Mouse (Mus musculus) embryo, embryonic 11 days (tissue): ENCODE data around the gene Ccdc171.
"Not testable (repeated sequence)": the region's sequence is repeated elsewhere in the genome, so short reads cannot be mapped to it uniquely, and the experiment has no call there.

Experiments used
- DNase-seq: peaks from one replicate; pipeline ENCODE4 v3.0.0-alpha.2; 2015

Ccdc171 gene

DNA sequence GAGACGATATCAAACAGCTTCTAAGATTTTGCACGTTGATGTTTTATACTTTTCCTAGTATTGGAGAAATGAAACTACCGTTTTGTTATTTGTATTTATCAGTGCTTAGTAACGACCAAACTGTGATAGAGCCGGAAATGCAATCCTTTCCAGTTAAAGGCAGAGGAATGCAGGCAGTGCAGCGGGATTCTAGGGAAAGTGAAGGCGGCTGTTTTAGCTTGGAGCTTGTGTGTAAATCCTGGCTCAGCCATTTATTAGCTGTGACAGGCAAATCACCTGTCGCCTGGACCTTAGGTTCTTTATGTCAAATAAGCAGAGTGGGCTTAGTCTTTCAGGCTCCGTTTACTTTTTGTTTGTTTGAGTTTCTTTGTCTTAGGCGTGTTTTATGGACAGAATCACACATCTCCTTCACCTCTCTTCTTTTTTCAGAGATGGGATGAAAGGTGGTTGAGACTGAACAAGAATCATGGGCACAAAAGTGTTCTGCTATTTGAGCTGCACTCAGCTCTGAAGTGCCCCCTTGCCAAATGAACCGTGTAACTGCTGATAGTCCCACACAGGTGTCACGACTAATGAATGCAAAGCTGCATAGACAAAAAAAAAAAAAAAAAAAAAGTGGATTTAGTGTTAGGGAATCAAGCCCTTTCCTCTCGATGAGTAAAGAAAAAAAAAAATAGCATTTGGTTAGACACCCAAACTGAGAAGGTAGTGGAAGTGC, 1.1 kb downstream of the Ccdc171 start:
- peak; percentile 56 for DNase-seq

DNA sequence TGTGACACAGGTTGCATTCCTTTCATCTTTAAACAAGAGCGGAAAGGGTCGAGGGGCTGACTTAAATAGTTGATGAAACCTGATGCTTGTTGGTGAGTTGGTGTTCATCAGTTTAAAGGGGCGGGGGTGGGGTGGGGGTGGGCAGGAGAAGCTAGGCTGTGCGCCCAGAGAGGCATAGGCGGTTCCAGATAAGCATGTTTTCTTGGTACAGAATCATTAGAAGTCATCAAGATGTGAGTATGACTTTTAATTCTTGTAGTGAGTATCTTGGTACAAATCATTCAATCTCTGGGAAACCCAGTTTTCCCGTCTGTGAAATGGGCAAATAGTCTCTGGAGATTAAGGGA, 1.6 kb downstream of the Ccdc171 start:
- DNase-seq: no peak

DNA sequence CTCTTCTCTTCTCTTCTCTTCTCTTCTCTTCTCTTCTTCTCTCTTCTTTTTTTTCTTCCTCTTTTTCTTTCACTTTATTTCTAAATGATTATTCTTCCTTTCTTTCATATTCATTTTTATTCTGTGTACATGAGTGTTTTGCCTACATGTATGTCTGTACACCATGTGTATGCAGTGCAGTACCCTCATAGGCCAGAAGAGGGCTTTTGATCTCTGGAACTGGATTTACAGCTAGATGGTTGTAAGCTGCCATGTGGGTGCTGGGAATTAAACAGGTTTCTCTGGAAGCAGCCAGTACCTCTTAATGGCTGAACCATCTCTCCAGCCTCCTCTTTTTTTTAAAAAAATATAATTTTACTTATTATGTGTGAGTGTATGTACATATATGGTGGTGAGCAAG, 2.6 kb downstream of the Ccdc171 start:
- DNase-seq: peak; percentile 29

DNA sequence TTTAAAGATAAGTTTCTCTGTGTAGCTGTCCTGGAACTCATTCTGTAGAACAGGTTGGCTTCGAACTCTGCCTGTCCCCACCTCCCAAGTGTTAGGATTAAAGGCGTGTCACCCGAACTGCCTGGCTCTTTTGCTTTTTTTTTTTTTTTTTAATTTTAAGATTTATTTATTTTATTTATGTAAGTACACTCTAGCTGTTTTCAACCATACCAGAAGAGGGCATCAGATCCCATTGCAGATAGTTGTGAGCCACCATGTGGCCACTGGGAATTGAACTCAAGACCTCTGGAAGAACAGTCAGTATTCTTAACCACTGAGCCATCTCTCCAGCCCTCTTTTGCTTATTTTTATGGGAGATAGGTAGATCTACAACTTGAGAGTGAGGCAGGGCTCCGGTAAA, 4.7 kb downstream of the Ccdc171 start:
- not testable (repeated sequence) for DNase-seq

DNA sequence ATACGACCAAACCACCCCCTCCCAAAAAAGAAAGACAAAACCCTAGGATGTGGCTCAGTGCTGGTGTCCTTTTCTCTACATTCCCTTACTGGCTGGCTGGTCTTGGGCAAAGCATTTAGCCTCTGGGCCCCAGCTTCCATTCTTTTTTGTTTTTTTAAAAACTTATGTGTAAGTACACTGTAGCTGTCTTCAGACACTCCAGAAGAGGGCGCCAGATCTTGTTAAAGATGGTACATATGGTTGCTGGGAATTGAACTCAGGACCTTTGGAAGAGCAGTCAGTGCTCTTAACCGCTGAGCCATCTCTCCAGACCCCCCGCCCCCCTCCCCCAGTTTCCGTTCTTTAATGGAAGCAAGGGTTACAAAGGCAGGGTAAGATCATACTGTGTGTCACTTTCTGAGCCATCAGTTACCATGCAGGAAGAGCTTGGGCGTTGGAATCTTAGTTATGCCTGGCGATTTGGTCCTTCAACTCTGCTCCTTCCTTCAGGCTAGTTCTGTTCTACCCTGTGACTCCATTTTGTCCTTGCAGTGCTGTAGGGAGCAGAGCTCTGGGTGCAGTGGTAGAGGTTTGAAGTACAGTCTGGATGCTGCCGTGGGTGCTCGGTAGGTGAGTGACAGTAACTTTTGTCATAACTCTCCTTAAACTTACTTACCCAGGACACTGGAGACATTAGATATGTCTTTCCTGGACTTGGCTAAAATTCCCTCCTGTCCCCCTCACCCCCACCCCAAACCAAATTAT, 8.0 kb downstream of the Ccdc171 start:
- DNase-seq: no peak

DNA sequence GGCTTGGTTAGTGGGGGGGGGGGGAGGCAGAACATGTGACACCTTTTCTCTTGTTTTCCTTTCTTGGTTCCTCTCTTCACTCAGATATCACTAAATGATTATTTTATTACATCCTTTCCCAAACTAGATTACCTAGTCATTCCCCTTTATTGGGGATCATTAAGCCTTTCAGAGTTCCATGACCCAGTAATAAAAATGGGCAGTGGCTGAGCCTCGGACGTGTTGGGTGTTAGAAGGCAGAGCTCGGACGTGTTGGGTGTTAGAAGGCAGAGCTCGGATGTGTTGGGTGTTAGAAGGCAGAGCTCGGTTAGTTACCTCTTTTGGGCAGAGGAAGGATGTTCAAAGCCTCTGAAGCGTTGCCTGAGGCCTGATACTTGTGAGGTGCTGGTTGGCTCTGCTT, 8.7 kb downstream of the Ccdc171 start:
- no peak for DNase-seq

DNA sequence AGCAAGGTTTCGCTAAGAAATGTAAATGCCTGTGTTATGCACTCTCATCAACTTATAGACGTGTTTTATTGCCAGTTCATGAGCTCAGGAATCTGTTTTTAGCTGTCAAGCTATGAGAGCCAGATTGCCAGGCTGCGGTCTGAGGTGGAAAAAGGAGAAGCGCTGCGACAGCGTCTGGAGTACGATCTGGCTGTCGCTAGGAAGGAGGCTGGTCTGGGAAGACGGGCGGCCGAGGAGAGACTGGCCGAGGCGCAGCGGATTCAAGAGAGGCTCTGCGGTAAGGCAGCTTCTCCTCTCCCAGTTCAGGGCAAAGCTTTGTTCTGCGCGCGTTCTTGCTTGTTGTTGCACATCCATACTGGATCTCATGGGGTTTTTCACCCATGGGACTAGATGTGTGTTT, 24.2 kb downstream of the Ccdc171 start:
- DNase-seq: no peak

DNA sequence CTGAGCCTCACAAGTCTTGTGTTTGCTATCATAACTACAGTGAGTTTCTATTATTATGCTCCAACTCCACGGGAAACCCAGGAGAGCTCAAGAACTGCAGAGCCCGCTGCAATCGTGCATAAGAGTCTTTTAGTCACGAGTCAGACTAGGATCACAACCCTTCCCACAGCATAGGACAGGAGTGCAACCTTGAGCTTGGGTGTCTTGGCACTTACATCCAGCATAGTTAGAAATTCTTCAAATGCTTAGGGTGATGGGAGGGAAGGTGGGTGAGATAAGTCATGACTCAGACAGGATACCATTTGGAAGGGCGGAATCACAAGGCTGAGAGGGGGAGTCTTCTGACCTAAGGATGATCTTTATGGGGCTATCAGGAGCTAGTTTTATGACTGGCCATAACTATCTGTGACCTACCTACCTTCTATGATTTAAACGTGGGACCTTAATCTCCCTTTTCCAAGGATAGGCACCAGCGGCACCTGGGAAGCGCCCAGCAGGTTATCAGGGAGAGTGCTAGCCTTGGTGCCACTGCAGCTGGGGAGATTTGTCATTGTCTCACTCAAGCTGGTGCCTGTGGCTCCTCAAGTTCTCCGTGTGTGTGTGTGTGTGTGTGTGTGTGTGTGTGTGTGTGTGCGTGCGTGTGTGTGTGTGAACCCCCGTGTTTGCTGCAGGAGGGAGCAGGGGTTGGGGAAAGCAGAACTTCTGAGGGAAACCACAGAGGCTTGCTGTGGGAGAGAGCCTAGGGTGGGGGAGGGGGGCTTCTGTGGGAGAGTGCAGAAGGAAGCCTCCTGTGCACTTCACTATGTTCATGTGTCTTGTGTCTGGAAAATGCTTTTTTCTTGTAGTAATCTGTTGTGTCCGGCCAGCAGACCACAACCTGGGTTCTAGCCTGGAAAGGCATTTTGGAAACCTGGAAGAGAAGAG, 42.1 kb downstream of the Ccdc171 start:
- peak; percentile 17 for DNase-seq

DNA sequence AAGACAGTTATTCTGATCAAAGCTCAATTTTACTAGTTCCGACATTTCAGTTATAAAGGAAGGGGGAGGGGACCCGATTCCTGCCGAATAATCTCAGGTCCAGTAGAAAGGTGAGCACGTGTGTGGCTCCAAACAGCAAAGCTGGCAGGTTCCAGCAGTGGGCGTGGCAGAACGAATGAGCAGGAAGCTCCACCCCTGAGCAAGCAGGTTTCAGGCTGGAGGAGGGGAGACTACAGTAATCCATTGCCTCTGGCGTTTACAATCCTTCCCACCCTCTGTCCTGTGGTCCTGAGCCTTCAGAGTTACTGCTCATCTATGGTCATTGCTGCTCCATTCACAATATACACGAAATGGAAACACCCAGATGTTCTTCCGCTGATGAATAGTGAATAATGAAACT, 42.8 kb downstream of the Ccdc171 start:
- DNase-seq: peak; percentile 17

DNA sequence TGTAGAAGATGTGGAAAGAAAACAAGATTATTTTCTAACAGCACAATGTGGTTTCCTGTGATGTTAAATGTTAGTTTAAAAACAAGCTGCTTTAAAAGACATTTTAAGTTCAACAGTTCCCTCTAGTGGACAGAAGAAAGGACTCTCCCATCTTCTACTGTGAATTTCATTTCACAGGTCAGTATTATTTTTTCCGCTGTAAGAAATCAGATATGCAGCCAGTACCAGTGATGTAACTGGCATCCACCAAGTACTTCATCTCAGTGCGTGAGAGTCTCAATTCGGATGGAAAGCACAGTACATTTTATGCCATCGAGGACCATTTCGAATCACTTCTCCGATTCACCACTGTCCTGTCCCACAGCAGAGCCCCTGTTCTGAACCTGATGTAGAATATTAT, 45.2 kb downstream of the Ccdc171 start:
- DNase-seq: peak; percentile 76

DNA sequence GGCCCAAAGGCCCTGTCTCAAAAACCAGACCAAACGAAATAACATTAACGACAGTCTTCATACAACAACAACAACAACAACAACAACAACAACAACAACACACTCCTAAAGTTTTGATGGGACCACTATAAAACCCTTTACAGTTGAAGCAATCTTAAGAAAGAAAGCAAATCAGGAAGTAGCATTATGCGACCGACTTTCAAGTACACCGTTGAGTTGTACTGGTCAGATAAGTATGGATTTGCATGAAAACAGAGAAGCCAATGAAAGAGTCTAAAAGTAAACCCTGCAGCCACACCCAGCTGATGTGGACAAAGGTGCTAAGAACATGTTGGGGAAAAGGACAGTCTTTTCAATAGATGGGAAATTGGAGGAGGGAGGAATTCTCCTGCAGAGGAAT, 45.7 kb downstream of the Ccdc171 start:
- no peak for DNase-seq

DNA sequence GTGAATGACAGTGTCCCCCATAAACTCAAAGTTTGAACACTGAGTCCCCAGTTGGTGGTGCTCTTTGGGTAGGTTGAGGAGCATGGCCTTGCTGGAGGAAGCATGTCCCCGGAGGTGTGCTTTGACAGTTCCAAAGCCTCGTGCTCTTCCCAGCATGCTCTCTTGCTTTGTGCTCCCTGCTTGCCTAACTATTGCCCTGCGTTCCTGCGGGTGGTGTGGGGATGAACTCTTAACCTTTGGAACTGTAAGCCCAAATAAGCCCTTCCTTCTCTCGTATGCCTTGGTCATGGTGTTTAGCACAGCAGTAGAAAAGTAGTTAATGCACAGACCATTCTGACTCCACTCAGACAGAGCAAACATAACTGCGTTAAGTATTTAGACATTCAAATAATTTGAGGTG, 47.2 kb downstream of the Ccdc171 start:
- DNase-seq: no peak

DNA sequence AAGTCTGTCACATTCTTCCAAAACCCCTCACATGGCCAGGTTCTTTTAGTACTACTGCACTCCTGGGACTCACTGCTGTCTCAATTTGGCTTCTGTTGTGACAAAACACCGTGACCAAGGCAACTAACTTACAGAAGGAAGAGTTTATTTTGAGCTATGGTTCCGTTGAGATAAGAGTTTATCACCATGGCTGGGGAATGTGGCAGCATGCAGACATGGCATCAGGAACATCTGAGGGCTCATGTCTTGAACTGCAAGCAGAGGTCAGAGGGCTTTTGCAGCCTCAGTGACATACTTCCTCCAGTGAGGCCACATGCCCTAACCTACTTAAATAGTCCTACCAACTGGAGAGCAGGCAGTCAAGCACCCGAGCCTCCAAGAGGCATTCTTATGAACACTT, 51.0 kb downstream of the Ccdc171 start:
- DNase-seq: no peak

DNA sequence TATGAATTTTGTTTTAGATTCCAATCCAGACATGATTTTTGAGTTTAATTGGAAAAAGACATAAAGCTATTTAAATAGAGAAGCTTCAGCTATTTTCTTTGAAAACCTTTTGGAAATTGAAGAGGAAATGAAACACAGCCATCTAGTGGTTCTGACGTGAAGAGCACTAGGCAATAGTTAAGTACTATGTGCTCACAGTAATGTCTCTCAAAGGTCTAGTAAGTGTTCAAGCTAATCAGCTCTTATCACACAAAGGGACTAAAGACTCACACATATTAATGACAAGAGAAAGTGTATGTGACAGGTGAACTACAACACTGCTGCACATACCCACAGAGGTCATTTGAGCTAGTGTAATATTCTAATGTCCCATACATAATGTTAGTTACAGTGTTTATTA, 54.8 kb downstream of the Ccdc171 start:
- DNase-seq: no peak

DNA sequence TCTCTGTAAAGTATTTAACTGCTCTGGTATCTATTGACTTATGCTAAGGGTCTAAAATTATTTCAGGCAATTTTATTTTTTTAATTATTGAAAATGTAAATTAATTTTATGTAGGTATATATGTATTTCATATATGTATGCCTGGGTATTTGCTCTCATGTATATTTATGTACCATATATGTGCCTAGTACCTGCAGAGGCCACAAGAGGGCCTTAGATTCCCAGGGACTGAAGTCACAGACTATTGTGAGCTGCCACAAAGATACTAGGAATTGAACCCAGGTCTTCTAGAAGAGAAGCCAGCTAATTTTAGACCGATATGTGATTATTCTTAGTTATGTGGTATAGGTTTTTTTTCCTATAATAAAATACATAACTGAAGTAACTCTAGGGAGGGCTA, 62.2 kb downstream of the Ccdc171 start:
- DNase-seq: no peak

DNA sequence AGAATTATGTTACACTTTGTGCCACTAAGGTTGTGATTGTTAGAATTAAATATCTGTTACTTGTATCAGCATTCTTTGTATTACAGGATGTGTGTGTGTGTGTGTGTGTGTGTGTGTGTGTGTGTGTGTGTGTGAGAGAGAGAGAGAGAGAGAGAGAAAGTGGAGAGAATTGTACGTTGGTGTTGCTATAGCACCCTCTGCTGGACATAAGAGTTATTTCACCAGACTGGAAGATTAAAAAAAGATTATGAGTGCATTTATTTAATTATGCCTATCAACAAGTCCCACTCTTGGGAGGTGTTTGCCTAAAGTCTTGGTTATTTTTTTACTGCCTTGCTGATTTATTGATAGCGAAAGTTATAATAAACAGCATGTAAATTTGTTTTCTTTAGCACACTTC, 71.1 kb downstream of the Ccdc171 start:
- DNase-seq: peak; percentile 35

DNA sequence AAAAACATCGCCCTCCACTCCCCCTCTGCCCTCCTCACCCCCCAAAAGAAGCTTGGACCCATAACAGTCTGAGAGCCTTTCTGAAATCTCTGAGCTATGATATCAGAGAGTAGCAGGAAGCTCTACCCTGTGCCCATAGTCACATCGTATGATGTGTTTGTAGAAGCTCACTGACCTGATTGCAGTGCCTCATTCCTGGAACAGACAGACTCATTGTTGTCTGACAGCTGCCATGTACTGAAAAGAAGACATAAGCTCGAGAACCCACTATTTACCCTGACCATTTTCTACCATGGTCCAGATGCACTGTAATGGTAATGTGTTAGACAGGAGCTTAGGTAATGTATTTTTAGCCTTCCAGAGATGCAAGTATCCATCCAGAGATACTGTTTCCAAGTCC, 85.8 kb downstream of the Ccdc171 start:
- no peak for DNase-seq

DNA sequence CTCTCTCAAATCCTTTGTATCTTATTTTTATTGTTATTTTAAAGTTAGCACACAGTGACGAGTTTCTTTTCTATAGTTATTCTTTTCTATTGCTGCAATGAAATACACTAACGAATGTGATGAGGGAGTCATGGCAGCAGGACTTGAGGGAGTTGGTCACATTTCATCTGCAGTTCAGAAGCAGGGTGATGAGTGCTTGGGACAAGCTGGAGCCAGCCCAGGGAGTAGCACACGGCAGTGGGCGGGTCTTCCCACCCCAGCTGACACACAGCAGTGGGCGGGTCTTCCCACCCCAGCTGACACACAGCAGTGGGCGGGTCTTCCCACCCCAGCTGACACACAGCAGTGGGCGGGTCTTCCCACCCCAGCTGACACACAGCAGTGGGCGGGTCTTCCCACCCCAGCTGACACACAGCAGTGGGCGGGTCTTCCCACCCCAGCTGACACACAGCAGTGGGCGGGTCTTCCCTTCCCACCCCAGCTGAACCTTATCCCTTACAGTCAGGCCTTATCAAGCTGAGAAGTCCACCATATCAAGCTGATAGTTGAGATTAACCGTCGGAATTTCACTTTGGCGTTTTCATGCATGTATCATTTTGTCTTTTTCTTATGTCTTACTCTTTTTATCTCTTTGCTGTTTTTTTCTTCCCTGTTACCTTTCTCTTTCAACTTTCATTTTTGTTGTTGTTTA, 97.8 kb downstream of the Ccdc171 start:
- peak; percentile 39 for DNase-seq

DNA sequence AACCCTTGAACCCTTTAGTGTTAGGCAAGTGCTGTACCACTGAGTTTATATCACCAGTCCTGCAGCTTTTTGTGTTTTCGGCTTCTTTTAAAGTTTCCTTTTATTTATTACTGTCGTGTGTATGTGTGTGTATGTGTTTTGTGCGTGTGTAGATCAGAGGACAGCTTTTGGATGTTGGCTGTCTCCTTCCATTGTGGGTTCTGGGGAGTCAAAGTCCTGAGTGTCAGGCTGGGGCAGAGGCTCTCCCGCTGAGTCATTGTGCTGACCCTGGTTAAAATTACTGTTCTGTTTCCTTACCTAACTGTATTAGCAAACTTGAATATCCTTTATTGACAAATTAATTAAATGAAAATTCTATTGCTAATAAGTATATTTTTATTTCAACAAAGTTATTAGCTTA, 98.4 kb downstream of the Ccdc171 start:
- DNase-seq: no peak

DNA sequence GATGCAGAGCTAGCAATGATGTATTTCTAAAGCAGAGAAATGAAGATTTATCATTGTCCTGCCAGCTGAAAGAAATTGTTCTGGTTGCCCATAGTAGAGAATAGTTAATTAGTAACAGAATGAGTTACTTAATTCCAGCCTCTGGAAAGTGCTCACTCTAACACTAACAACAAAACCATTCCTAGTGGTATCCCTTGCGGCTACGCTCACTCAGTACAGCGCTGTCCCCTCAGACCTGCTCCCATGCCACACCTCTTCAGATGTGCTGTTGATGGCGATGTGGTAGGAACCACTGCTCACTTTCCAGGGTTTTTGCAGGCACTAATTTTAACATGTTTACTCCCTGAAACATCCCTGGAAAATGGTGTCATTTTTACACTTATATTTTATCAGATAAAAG, 126.1 kb downstream of the Ccdc171 start:
- DNase-seq: no peak

DNA sequence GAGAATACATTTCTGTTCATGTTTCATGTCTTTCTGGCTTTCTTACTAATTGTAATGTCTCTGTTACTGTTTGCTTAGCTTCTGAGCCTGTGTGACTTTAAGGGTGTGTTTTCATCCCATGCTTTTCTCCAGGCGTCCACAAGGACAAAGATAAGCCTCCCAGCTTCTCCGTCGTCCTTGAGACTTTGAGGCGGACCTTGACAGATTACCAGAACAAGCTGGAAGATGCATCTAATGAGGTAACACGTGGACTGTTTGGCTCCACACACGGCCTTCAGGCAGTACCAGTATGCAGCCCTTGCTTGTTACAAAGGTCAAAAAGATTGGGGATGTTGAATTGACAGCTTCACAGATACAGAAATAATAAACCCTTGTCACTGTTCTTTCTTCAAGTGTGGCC, 130.1 kb downstream of the Ccdc171 start:
- DNase-seq: peak; percentile 38

DNA sequence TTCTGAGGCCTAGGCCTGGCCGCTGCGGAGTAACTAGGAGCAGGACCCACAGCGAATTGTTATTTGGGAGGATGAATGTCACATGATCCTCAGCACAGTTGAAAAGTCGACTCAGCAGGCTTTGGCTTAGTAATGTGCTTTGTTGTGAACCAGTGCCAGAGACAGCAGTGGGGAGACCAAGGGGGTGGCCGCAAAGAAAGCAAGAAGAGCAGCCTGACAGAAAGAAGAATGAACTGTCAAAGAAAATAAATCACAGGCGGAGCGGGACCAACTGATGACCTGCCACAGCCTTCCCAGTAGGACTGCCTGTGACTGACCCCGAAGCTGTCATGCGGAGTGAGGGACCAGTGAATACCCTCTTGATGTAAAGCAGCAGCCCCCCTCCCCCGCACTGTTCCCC, 131.2 kb downstream of the Ccdc171 start:
- DNase-seq: peak; percentile 76

DNA sequence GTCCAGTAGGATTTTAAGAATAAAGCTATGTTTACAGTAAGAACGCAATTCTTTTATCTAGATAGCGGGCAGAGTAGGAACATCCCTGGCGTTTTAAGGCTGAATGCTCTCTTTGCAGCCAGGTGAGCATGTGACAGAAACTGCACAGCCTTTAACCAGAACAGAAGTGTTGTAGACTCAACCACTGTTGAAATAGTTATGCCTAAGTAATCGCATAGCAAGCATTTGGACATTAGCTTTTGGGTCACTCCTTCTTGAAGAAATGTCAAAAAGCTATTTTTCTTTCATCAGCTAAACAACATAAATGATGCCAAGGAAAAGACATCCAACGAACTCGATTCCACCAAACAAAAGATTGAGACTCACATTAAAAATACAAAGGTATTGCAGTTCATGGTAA, 131.7 kb downstream of the Ccdc171 start:
- no peak for DNase-seq
